Mouse (Mus musculus) left cerebral cortex, postnatal 14 days (tissue): Measurements from ENCODE around the gene Cdc14a. TPM values are rescaled to one million over a fixed set of nuclear protein-coding genes. Genes with fewer than 3 reads are reported as not detected.
A peak's percentile ranks its signal among the peaks of the same experiment; 100 is the strongest.

Source experiments
- DNase-seq, 2 experiments: peaks; one replicate each; pipeline ENCODE4 v3.0.0; 2021 to 2022; ENCODE audit warnings: low spot score in 2 of 2, mixed read lengths in 1 of 2
- intact Hi-C: fragments of 180-260 bp; cut with DNase I; formaldehyde crosslinking; loops from one replicate; pipeline ENCODE4 v1.15.1; 2025
- total RNA-seq, 2 experiments: library from RNA; stranded (reverse); gene quantifications; 2 replicates each; pipeline ENCODE4 v1.2.3; 2021

The Cdc14a gene
- total RNA-seq, 2 experiments from 2014 or later, result 3.4 to 4.4 TPM

- no peak for DNase-seq
- intact Hi-C loops, result loop anchor here (5.0 kb wide), 2 partner anchors 82 to 147 kb away; partner anchors contain the start of gene Cdc14a
Observed at GRCm38 (mm10) chr3:116340281-116340680, 83.6 kb downstream of the Cdc14a start.

DNA sequence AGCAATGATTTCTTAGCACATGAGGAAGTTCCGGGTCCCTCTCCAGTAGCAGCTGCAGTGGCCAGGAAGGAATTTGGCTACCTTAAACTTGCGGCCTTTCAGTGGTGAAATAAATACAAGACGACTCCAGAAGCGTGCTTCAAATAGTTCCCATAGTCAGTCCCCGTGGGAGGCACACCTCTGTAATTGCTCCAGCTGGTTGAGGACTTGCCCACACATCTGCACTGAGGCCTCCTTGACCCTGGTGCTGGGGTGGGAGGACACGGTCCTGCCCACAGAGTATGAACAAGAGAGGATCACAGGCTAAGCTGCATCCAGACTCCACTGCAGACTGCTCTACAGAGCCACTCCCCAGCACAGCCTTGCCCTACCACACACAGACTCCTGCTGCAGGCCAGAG lies 85.2 kb downstream of the Cdc14a start:
- intact Hi-C loops, result no loop called here
- DNase-seq, result no peak

- DNase-seq, result no peak
- intact Hi-C loops, result no loop called here
Observed at GRCm38 (mm10) chr3:116337840-116338239, 86.0 kb downstream of the Cdc14a start.

- intact Hi-C loops, result no loop called here
- DNase-seq, result no peak
Observed at GRCm38 (mm10) chr3:116335036-116335435, 88.8 kb downstream of the Cdc14a start.

DNA sequence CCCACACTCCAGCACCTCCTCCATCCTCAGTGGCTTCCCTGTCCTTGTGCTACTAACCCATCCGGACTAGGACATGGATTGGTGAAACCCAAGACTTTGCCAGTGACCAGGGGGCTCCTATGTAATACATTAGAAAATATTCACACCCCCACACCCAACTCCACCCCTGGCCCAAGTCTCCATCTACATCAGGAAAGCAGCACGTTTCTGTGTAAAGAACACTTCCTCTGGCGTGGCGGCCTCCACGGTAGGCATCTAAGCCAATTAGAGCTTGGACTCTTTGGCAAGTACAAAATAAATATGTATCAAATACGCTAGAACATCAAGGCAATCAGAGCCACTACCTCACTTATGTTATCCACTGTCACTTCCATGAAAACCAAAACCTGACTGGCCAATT lies 90.1 kb downstream of the Cdc14a start:
- intact Hi-C loops, result loop anchor here (5.0 kb wide), 5 partner anchors 159 to 504 kb away; partner anchors contain the start of gene Rtca
- DNase-seq, result no peak

- DNase-seq, result peak in 1 of 2 experiments; percentile 34
- intact Hi-C loops, result loop anchor here (5.0 kb wide), 5 partner anchors 159 to 504 kb away; partner anchors contain the start of gene Rtca
Observed at GRCm38 (mm10) chr3:116333229-116333628, 90.6 kb downstream of the Cdc14a start.

DNA sequence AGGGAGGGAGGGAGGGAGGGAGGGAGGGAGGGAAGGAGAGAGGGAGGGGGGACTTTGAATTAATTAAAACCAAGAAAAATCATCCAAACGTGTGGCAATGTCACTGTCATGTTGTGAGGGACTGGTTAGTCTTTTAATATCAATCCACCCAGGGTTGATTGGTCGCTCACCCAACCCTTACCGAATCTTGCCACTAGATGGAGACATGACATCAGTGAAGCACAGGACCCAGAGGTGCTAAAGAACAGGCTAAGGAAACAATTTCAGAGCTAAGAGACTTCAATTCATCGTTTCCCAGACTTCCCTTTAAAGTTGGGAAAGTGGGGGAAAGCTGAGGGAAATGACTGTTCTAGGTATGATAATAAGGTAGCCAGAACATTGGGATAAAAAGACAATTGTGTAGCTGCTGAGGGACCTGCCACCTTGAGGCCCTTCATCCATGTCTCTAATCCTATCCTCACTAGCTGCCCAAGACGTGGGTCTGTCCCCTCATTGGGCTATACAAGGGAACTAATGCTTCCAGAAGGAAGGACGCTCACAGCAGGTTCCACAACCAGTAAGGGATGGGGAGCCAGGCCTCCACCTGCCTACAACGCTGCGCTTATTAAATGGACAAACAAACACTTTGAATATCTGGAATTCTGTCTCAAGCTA lies 91.9 kb downstream of the Cdc14a start:
- peak; percentile 73 to 83 for DNase-seq

GRCm38 (mm10) chr3:116329976-116330375 lies 93.9 kb downstream of the Cdc14a start:
- DNase-seq, result no peak
- intact Hi-C loops, result loop anchor here (5.0 kb wide), 6 partner anchors 78 to 507 kb away; partner anchors contain the start of genes Gpr88 and Rtca

More for the DNA sequence above, 91.9 kb downstream of the Cdc14a start:
- intact Hi-C loops, result loop anchor here (5.0 kb wide), 5 partner anchors 160 to 505 kb away; partner anchors contain the start of gene Rtca

GRCm38 (mm10) chr3:116329023-116329762 lies 94.6 kb downstream of the Cdc14a start:
- intact Hi-C loops, result loop anchor here (5.0 kb wide), 1 partner anchor 77 kb away; the partner anchor contains the start of gene Gpr88
- DNase-seq, result peak in 1 of 2 experiments; percentile 28

DNA sequence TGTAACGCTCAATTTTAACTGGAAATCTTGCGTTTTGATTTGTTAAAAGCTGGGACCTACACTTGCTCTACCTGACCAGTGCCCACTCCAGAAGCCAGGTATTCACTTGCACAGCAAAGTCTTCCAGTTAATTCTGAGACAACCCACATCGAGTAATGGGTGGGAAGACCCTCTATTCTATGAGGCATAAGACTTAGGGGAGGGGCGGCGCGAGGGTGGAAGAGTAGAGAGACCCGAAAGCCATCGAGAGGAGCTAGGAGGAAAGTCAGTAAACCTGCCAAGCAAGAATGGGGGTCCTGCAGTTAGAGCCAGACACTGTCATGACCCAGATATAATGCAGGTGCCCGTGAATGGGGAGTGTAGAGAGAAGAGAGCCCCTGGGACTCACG lies 96.2 kb downstream of the Cdc14a start:
- intact Hi-C loops, result loop anchor here (2.0 to 5.0 kb wide), 2 partner anchors 75 to 295 kb away; partner anchors contain the start of gene Gpr88
- no peak for DNase-seq

GRCm38 (mm10) chr3:116327001-116327615 lies 96.7 kb downstream of the Cdc14a start:
- intact Hi-C loops, result loop anchor here (2.0 to 5.0 kb wide), 2 partner anchors 75 to 294 kb away; partner anchors contain the start of gene Gpr88

DNA sequence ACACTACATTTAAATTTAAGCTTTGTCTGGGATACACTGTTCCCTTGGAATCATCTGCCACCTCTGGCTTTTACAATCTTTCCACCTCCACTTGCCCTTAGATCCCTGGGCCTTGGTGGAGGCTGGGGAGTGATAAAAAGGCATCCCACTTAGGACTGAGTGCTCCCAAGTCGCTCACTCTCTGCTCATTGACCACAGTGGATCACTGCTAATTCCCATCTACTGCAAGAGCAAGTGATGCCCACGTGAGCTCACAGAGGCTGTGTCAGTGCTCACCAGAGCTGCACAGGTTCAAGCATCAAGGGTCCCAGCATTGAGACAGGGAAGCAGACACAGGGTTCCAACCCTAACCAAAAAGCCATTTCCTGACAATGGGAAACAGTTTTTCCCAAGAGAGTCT lies 98.3 kb downstream of the Cdc14a start:
- intact Hi-C loops, result loop anchor here (5.0 kb wide), 1 partner anchor 73 kb away; the partner anchor contains the start of gene Gpr88
- DNase-seq, result no peak

More at GRCm38 (mm10) chr3:116327001-116327615, 96.7 kb downstream of the Cdc14a start:
- peak; percentile 94 to 96 for DNase-seq

GRCm38 (mm10) chr3:116319696-116320095 lies 104.1 kb downstream of the Cdc14a start:
- intact Hi-C loops, result no loop called here
- DNase-seq, result no peak

GRCm38 (mm10) chr3:116311838-116312237 lies 112.0 kb downstream of the Cdc14a start:
- intact Hi-C loops, result no loop called here

GRCm38 (mm10) chr3:116311173-116311572 lies 112.7 kb downstream of the Cdc14a start:
- DNase-seq, result no peak
- intact Hi-C loops, result no loop called here

More at GRCm38 (mm10) chr3:116311838-116312237, 112.0 kb downstream of the Cdc14a start:
- peak; percentile 28 to 64 for DNase-seq

DNA sequence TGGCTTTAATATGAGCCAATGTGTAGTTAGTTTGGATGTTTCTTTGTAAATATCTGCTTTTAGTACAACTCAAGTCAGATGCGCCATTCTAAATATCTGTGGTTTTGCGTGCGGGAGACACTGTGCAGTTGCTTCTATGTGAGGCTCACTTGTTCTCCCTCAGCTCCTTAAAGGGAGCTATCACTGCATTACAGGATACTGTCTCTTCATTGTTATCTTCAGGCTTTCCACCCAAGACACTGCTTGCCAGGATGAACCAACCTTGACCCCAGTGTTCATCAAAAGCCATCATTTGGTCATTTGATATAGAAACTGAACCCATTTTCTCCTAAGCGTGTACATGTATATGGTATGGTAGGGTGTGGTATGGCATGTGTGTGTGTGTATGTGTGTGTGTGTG lies 113.2 kb downstream of the Cdc14a start:
- DNase-seq, result no peak
- intact Hi-C loops, result no loop called here

DNA sequence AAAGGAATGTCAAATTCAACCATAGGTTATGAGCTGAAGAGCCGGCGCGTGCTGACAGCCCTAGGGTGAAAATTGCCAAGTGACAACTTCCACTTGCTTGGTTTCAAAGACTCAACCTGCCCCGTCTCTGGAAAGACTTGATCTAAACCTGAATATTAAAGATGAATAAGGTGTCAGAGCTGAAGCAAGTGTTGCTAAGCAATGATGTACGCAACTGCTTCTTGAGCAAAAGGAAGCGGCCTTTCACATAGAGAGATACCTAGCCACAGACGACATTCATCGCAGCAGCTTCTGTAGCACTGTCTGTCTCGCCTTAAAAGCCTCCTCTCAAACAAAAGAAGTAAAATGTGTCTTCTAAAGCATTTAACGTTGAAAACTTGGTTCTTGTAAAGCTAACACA lies 113.8 kb downstream of the Cdc14a start:
- DNase-seq, result no peak
- intact Hi-C loops, result no loop called here

- intact Hi-C loops, result no loop called here
- DNase-seq, result peak; percentile 31 to 60
Observed at GRCm38 (mm10) chr3:116304800-116305753, 118.8 kb downstream of the Cdc14a start.
